Mouse (Mus musculus): Measurements from ENCODE around the gene Tamm41.

Tamm41 gene

DNA sequence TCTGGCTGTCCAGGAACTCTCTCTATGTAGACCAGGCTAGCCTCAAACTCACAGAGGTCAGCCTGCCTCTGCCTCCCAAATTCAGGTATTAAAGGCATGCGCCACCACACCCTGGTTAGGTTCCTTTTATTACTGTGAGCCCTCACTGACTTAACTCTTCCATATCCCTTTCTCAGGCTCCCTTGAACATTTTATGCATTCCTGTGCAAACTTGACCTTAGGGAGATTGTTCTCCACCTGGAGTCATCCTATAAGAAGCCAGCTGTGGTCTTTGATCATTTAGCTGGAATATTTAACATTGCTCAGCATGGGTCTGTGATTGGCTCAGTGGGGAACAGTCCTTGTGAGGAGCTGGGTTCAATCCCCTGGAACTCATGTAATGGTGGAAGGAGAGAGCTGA, 63.3 kb downstream of the Tamm41 start:
- DNase-seq (ENCODE audit: low spot score in 2 of 2) = no peak

DNA sequence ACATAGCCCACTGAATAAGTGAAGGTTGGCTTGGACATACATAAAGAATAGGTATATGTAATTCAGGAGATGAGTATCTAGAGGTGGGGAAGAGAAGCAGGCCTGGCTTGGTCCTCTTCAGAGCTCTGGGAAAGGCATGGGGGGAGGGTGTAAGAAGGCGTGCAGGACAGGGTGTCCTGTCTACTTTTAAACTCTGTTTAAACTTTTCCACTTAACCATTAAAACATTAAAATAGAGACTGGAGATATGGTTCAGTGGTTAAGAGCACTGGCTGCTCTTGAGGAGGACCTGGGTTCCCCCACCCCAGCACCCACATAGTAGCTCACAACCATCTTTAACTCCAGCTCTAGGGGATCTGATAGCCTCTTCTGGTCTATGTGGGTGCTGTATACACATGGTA, 64.7 kb downstream of the Tamm41 start:
- no peak for DNase-seq (ENCODE audit: low spot score in 2 of 2)

DNA sequence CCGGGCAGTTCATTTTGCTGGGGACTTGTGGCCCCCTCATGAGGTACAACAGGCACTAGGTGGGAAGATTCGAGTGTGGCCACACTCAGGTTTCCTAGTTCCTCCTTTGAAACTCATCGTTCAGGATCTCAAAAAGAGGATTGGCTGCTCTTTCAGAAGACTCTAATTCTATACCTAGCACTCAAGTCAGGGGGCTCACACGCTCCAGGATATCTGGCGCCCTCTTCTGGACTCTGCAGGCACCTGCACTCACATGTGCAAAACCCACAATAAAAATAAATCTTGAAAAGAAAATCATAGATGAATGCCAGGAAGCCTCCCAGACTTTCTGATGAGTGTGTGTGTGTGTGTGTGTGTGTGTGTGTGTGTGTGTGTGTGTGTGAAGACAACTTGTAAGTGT, 66.8 kb downstream of the Tamm41 start:
- no peak for DNase-seq (ENCODE audit: low spot score in 2 of 2)

DNA sequence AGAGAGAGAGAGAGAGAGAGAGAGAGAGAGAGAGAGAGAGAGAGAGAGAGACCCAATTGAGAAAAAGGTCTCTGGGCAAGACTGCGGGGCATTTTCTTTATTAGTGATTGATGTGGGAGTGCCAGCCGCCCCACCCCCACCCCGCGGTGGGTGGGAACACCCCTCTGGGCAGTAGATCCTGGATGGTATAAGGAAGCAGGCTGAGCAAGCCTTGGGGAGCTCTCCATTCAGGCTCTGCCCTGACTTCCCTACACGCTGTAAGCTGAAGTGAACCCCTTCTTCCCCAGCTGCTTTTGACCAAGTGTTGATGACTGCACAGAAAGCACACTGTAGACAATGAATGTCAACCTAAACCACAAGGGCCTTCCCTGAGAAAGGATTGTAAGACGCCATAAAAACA, 67.3 kb downstream of the Tamm41 start:
- DNase-seq (ENCODE audit: low spot score in 2 of 2) = no peak

DNA sequence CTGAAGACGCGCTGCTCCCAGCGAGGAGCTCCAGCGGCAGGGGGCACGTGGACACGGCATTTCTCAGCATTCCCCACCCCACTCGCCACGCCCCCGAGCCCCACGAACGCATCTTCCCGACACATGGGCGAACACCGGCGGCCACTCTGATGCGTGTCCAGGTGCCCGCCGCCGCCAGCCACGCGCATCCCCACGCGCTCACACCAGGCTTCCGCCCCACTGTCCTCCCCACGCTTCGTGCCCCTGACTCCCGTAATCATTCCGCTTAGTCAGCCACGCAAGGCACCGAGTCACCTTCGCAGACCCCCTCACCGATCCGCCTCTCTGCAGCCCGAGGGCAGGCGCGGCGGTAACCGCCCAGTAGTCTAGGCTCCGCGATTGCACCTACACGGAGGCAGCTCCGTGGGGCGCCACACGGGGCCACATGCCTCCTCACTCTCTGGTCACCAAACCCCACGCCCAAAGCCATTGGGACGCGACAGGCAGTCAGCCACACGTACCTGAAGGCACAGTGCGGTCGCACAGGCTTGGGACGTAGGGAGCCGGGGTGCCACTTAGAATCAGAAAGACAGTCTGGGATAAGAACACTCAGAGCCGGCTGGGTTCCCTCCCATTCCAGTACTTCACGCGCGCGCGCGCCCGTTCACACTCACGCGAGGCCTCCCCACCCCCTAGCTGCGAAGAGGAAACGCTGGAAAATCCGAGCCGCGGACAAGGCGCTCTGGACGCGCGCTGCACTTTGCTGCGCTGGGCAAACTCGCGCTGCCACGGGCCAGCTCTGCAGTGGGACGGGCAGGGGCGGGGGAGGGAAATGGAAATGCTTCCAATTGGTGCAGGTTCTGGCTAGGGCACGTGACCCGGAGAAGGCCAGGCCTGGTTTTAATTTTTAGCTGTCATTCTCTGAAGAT, 68.2 kb downstream of the Tamm41 start, which contains the start of gene Vgll4:
Vgll4 (minus strand) TSS at position 782 of the 908 bp plus-strand sequence.
- peak in 1 of 2 experiments; percentile 7 for DNase-seq (ENCODE audit: low spot score in 2 of 2)

DNA sequence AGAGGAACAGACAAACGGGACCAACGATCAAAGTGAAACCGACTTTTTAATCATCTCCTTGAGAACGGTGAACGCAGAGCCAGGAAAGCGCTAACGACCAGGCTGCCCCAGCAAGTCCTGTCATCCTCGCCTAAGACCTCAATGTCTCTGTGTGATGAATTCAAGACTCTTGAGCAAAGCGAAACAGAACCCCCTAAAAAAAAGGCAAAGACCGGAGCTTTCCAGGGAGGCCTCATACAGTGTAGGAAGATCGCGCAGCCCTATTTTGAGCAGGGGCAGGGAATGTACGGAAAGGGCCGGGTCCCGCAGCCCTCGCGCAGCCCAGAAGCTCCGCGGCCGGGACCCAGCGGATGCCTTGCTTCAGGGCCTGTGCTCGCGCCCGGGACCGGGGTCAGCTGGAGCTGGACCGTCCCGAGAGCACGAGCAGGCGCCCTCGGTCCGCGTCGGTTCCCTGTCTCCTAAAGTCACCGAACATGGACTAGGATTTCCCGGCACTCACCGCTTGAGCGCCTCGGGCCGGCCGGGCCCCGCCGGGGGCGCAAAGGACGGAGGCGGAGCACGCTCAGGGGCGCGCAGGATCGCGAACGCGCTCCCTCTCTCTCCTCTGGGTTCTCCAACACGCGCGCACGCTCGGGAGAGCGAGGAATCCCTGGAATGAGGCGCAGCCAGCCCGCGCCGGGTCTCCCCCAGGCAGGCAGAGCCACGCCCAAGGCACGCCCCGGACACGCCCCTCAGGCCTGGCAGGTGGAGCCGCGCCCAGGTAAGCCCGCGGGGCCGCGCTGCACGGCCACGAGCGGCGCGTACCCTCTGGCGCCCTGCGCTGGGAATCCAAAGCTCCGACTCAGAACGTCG, 69.1 kb downstream of the Tamm41 start:
- DNase-seq (ENCODE audit: low spot score in 2 of 2) = peak in 1 of 2 experiments; percentile 12

DNA sequence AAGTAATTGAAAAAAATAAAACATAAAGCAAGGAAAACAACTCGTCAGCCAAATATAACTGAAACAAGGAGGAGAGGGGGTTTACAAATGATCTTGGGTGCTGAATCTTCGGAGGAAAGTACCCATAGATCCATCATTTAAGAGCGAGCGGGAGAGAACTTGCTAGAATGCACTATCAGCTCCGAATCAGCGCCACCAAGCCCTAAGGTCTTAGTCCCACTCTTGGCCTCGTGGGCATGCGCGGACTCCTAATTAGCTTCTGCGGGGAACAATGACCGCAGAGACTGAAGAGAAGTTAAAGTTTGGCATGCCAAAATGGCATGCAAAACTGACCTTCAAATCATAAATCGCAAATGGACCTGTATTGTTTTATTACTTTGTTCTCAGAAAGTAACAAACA, 70.1 kb downstream of the Tamm41 start:
- no peak for DNase-seq (ENCODE audit: low spot score in 2 of 2)

DNA sequence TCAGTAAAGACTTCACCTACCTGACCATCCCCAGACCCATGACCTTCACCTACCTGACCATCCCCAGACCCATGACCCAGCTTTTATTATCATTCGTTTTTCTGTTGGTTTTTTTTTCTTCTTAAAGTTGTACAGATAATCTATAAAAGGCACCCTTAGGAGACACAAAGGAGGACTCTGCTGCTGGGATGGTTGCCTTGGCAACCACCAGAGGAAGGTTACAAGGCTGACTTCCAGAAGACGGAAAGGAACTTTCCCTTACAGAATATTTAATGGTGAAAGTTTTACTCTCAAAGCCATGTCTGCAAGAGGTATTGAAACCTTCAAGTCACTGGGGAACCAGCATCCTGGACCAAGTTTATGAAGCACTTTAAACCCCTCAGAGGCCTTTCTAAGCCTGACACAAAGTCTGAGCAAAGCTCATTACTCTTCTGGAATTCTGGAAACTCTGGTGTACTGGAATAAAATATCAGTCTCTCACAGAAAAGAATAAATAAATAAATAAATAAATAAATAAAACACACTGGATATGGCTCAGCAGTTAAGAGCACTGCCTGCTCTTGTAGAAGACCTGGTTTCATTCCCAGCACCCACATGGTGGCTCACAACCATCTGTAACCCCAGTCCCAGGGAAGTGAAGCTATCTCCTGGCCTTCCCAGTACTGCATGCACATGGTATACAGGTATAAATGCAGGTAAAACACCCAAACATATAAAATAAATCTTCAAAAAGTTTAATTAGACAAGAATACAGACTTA, 71.1 kb downstream of the Tamm41 start:
- no peak for DNase-seq (ENCODE audit: low spot score in 2 of 2)

DNA sequence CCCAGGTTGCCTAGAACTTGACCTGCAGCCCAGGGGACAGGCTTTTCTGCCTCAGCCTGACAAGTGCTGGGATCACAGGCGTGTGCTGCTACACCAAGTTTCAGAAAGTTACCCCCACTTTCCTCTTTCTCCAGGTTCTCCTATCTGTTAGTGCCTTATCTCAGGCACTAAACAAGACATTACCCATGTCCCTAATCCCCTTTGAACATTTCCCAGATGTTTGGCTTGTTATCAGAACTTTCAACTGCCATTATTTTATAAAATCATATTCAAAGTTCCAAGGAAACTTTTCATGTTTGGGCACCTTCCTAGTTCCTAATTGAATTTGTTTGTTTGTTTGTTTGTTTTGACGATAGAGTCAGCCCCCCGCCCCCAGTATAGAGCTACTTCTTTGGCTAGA, 71.9 kb downstream of the Tamm41 start:
- DNase-seq (ENCODE audit: low spot score in 2 of 2) = no peak

DNA sequence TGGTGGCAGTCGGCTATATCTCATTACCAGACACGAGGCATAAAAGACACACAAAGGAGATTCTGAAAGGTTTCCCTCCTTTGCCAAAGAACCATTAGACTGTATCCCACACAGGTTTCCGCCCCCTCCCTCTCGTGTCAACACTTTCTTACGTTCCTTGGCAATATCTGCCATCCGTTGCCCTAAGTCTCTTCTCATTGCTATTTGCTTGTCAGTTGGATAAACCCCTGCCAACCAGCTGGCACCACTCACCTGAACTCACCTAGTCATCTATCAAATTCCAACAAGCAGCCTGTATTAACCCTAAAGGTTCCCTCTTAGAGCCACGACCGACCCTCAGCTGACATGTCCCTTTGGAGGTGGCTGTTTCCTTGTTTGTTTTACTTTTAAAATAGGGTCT, 72.3 kb downstream of the Tamm41 start:
- no peak for DNase-seq (ENCODE audit: low spot score in 2 of 2)

DNA sequence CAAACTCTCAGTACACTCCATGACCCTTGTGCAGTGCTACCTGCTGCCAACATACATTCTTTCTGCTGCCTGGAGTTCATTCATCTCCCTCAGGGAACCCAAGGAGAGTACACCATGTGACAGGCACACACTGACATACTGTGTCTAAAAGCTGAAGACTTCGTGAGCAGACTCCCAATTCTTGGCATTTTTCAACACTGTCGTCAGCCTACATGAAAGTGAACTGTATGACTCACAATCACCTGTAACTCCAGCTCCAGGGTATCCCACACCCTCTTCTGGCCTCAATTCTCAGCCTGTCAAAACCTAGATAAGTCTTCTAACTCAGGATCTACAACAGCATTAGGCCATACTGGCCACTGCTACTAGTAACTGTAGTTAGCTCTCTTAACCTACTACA, 73.4 kb downstream of the Tamm41 start:
- DNase-seq (ENCODE audit: low spot score in 2 of 2) = no peak

DNA sequence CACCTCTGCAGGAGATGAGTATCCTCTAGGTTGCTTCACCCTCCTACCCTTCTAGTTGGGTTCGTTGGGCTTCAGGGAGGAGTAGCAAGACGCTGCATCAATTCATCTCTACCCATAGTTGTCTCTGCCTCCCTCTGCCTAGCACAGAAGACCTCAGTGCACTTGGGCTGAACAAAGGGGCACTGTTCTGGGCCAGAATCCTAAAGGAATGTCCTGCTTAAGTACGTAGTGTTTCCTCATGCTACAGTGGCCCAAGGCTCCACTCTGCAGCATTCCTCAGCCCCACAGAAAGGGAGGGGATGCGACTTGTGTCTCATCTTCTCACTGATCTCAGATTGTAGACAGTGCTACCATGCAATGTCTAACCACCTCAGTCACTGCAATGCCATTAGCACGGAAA, 74.0 kb downstream of the Tamm41 start:
- no peak for DNase-seq (ENCODE audit: low spot score in 2 of 2)

DNA sequence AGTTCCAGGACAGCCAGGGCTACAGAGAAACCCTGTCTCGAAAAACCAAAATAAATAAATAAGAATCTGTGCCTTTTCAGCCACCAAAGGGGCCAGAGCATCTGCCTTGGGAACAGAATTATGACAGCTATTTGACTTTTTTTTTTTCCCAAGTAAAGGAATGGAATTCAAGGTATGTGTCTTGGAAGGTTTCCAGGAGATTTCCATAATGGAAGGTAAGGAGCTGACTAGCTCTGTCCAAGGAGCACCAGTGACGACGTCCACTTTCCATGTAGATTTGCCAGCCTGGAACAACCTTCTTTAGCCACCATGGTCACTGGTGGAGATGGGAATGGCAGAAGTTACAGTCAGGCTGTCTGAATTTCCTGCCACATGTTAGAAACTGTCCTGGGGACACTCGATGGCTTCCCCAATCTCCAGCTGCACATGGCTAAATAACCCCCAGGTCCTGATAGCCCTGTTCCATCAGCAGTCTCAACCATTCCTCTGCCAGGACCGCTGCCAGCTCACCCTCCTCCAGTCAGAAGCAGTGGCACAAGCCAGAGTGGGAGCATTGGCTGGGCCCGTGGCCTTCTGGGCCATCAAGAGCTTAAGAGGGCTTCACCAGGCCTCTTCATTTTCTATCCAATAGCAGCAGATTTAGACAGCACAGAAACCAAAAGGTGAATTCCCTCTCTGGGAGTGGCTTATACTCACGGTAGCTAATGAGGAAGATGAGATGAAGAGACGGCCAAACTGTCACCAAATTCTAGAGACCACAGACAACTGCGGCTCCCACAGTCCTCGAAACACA, 76.2 kb downstream of the Tamm41 start:
- no peak for DNase-seq (ENCODE audit: low spot score in 2 of 2)

DNA sequence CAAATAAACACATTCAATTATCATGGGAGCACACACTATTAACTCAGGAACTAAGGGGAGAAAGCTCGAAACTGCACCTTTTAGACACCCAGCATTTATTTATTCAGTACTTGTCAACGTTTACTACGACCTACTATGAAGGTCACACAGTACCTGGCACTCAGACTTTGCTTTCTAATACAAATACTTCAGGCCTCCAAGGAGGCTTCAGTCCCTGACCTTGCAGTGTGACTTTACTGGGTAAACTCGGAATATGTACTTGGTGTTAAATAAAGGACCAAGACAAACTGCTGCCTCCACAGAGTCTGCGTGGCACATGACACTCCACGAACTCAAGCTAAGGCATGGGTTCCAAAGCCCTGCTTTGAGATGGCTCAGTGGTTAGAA, 78.7 kb downstream of the Tamm41 start:
- DNase-seq (ENCODE audit: low spot score in 2 of 2) = no peak

DNA sequence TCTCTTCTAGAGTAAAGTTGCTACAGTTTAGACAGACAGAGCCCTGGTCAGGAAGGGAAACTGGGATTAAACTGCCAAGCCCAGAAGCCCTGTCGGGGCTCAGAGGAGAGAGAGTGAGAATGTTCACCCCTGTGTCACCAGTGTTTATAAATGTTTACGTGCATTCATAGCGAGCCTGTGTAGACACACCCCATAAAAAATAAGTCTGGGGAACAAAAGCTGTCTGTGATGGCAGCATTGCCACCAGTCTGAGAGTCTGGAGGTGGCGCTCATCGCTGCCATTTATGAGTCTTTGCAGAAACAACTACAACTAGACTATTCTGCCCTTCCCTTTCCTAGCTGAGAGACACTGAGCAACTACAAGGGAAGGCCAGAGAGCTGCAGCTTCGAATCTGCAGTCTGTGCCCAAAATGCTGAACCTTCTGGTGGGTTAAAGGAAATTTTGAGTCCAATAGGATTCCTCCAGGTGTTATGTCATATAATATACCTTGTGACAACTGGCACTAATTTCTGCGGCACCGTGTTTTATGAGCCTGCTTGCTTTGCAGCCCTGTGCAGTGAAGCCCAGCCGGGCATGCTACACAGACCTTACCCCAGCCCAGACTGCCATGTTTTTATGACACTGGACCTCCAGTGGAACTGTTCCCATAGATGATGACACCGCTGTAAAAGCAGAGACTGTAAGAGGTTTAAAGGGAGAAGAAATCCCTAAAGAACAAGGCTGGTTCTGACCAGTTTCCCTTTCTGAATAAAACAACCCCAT, 79.2 kb downstream of the Tamm41 start:
- DNase-seq (ENCODE audit: low spot score in 2 of 2) = no peak

DNA sequence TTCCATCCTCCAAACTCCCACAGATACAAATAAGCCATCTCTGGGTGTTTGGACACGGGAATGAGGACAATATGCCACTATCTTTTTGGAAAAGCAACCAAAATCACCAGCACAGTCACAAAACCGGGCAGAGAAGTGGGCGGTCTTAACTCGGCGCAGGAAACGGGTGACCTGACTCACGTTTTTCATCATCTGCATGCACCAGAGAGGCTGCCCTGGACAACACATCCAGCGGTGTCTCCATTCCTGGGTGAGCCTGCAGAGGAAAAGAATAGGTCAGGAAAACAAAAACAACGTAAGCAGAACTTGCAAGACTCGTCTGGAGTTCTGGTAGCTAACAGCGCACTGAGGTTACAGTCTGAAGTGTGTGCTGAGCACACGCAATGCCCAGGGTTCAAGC, 79.9 kb downstream of the Tamm41 start:
- no peak for DNase-seq (ENCODE audit: low spot score in 2 of 2)

DNA sequence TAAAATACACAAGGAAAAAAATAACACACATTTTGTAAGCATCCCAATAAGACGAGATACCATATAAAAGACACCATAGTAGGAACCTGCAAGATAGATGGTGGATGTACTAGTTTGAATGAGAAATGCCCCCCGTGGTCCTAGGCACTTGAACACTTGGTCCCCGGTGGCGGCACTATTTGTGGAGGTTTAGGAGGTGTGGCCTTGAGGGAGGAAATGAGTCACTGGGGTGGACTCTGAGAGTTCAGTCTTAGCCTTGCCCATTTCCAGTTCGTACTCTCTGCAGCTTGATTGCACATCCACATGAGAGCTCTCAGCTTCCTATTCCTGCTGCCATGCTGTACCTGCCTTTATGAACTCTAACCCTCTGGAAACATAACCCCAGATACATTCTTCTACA, 83.2 kb downstream of the Tamm41 start:
- no peak for DNase-seq (ENCODE audit: low spot score in 2 of 2)

All from thymus, postnatal 10 days (tissue).